In the genomic region with DNA sequence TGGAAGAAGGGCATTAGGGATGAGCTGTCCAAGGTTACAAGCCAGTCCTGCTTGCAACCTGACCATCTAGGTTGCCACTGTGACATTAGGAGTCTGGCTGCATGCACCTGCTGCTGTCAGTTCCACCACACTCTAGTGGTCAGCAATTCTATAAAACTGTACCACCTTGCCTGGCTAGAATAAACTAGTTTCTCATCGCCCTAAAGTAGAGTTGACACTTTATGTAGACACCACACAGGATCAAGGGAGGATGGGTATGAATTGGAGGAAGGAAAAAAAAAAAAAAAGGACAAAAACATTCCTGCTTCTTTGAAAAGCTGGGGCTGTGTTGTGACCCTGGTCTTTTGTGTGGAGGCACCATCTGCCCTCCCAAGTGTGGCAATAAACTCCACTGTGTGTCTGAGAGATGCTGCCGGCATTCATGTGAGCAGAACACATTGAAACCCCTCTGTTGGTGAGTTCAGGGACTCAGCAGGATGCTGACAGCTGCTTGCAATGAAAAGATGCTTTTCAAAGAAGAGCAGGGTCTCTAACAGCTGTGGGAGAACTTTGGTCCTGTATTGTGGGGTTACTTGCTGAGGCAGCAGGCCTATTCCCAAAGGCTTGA, we compare ENCODE assay signal across 14 mouse cellular contexts. TPM values are rescaled to one million over a fixed set of nuclear protein-coding genes. Genes with fewer than 3 reads are reported as not detected.
DNase-seq lines count a peak whose midpoint lies in the region; ATAC-seq lines count a peak whose summit lies in the region.
"Had no signal": no experiment of that assay in that cellular context is flagged by ENCODE, and none has a peak within 500 bp of the region (broad histone marks: within the 10 kb centered on the region; RNA-seq: fewer than 3 reads in every experiment).

No protein-coding gene starts in this region.

- no peaks in the 10 kb centered on the region for H3K36me3 ChIP-seq in forebrain, embryonic 11.5 days (ENCODE audit: control insufficient read depth, insufficient read depth, low read length)
- no peaks in the 10 kb centered on the region for H3K36me3 ChIP-seq in forebrain, embryonic 13.5 days (ENCODE audit: poor library complexity, severe bottlenecking)
- no peaks in the 10 kb centered on the region for H3K36me3 ChIP-seq in liver, embryonic 13.5 days
- no peaks in the 10 kb centered on the region for H3K36me3 ChIP-seq in neural tube, embryonic 11.5 days (ENCODE audit: control insufficient read depth, insufficient read depth, low read length)
- H3K36me3 ChIP-seq: embryonic facial prominence, embryonic 13.5 days; heart, embryonic 12.5 days; limb, embryonic 10.5 days had no signal

- DNase-seq in forebrain, embryonic 11.5 days (ENCODE audit: low spot score), result no peak
- DNase-seq in embryo, embryonic 10.5 days (ENCODE audit: low spot score), result peak; percentile 77
- no peak for DNase-seq in liver, embryonic 13.5 days
- DNase-seq in neural tube, embryonic 11.5 days (ENCODE audit: low spot score), result peak; percentile 63
- DNase-seq in layer of hippocampus, postnatal 10 days (ENCODE audit: low spot score in 2 of 2), result no peak
- no peak for DNase-seq in cerebellum, adult 11-12 months
- DNase-seq in gastrocnemius, postnatal 10 days, result no peak
- DNase-seq: lung, postnatal 14 days had no signal

- ATAC-seq in forebrain, embryonic 11.5 days (replicated peaks; ENCODE audit: low FRiP score), result 0 out of 2 replicates have a peak, but pooled peaks have one; percentile 56
- no peak for ATAC-seq in forebrain, embryonic 13.5 days
- ATAC-seq in liver, embryonic 13.5 days (ENCODE audit: low read depth), result no peak
- ATAC-seq in neural tube, embryonic 11.5 days (ENCODE audit: insufficient read depth, low FRiP score, low TSS enrichment), result peak; percentile 72
- ATAC-seq: inflammation-experienced regulatory T-cells, adult 6 months had no signal

- H3K9ac ChIP-seq in forebrain, embryonic 11.5 days (ENCODE audit: low read length), result no peak overlapping the region
- no peak overlapping the region for H3K9ac ChIP-seq in forebrain, embryonic 13.5 days
- H3K9ac ChIP-seq in liver, embryonic 13.5 days, result peak overlapping the region; percentile 27; the same call in 1 of the 2 replicates
- no peak overlapping the region for H3K9ac ChIP-seq in neural tube, embryonic 11.5 days (ENCODE audit: low read length)
- H3K9ac ChIP-seq: embryonic facial prominence, embryonic 13.5 days; heart, embryonic 12.5 days had no signal

- H3K4me1 ChIP-seq in forebrain, embryonic 11.5 days (replicated peaks; ENCODE audit: control insufficient read depth, insufficient read depth, low read length), result no peaks in the 10 kb centered on the region
- H3K4me1 ChIP-seq in forebrain, embryonic 13.5 days, result no peaks in the 10 kb centered on the region
- H3K4me1 ChIP-seq in liver, embryonic 13.5 days (replicated peaks), result peaks cover 55% of the 10 kb centered on the region
- H3K4me1 ChIP-seq in neural tube, embryonic 11.5 days (ENCODE audit: control insufficient read depth, insufficient read depth, low read length), result no peaks in the 10 kb centered on the region
- H3K4me1 ChIP-seq: embryonic facial prominence, embryonic 13.5 days; heart, embryonic 12.5 days; limb, embryonic 10.5 days had no signal

- H3K9me3 ChIP-seq in forebrain, embryonic 11.5 days (ENCODE audit: control insufficient read depth, low read length), result no peaks in the 10 kb centered on the region
- no peaks in the 10 kb centered on the region for H3K9me3 ChIP-seq in forebrain, embryonic 13.5 days (replicated peaks)
- H3K9me3 ChIP-seq in liver, embryonic 13.5 days (replicated peaks), result no peaks in the 10 kb centered on the region
- no peaks in the 10 kb centered on the region for H3K9me3 ChIP-seq in neural tube, embryonic 11.5 days (ENCODE audit: control insufficient read depth, low read length)
- H3K9me3 ChIP-seq: embryonic facial prominence, embryonic 13.5 days; heart, embryonic 12.5 days; limb, embryonic 10.5 days had no signal

- H3K4me2 ChIP-seq in forebrain, embryonic 11.5 days (ENCODE audit: low read depth, low read length, severe bottlenecking), result no peak overlapping the region
- H3K4me2 ChIP-seq in forebrain, embryonic 13.5 days, result no peak overlapping the region
- H3K4me2 ChIP-seq in liver, embryonic 13.5 days, result no peak overlapping the region
- H3K4me2 ChIP-seq in neural tube, embryonic 11.5 days (ENCODE audit: low read depth), result no peak overlapping the region
- H3K4me2 ChIP-seq: embryonic facial prominence, embryonic 13.5 days; heart, embryonic 12.5 days had no signal

- no peaks in the 10 kb centered on the region for H3K27me3 ChIP-seq in forebrain, embryonic 11.5 days (ENCODE audit: control insufficient read depth, insufficient read depth, low read length)
- H3K27me3 ChIP-seq in forebrain, embryonic 13.5 days, result no peaks in the 10 kb centered on the region
- H3K27me3 ChIP-seq in liver, embryonic 13.5 days, result peaks cover 7% of the 10 kb centered on the region; the same call in 1 of the 2 replicates
- no peaks in the 10 kb centered on the region for H3K27me3 ChIP-seq in neural tube, embryonic 11.5 days (ENCODE audit: control insufficient read depth, insufficient read depth, low read length)
- H3K27me3 ChIP-seq: embryonic facial prominence, embryonic 13.5 days; heart, embryonic 12.5 days had no signal

- no peak overlapping the region for H3K27ac ChIP-seq in forebrain, embryonic 11.5 days (ENCODE audit: low read depth, low read length)
- no peak overlapping the region for H3K27ac ChIP-seq in forebrain, embryonic 13.5 days
- H3K27ac ChIP-seq in liver, embryonic 13.5 days, result peak overlapping the region; percentile 81
- peak overlapping the region; percentile 80 for H3K27ac ChIP-seq in neural tube, embryonic 11.5 days (ENCODE audit: low read depth, low read length)
- H3K27ac ChIP-seq: embryonic facial prominence, embryonic 13.5 days; limb, embryonic 10.5 days had no signal

- WGBS in forebrain, embryonic 11.5 days, result 30% methylated on average over 2 of the region's 2 CpGs
- 15% methylated on average over 2 of the region's 2 CpGs for WGBS in forebrain, embryonic 13.5 days
- 64% methylated on average over 2 of the region's 2 CpGs for WGBS in liver, embryonic 13.5 days (ENCODE audit: insufficient replicate concordance)
- WGBS in neural tube, embryonic 11.5 days, result 17% methylated on average over 2 of the region's 2 CpGs

- H3K4me3 ChIP-seq in forebrain, embryonic 11.5 days (ENCODE audit: low read depth, low read length), result no peak overlapping the region
- no peak overlapping the region for H3K4me3 ChIP-seq in forebrain, embryonic 13.5 days
- no peak overlapping the region for H3K4me3 ChIP-seq in liver, embryonic 13.5 days (replicated peaks)
- no peak overlapping the region for H3K4me3 ChIP-seq in neural tube, embryonic 11.5 days (ENCODE audit: low read depth, low read length)
- H3K4me3 ChIP-seq: embryonic facial prominence, embryonic 13.5 days; heart, embryonic 12.5 days; limb, embryonic 10.5 days had no signal

RNA-seq across cellular contexts. Expression of gene Mkrn1, which starts 14.7 kb away (rescaled TPM):
- 91.9 and 92.6 TPM in 2 replicates for polyA plus RNA-seq in forebrain, embryonic 11.5 days (2014; fragmentation: Nextera tagmentation; extraction: Ambion mirVana)
- polyA plus RNA-seq in forebrain, embryonic 13.5 days (2015; fragmentation: Nextera tagmentation; extraction: Ambion mirVana), result 171 and 175 TPM in 2 replicates
- polyA plus RNA-seq in liver, embryonic 13.5 days (2015; fragmentation: Nextera tagmentation; extraction: Ambion mirVana), result 197 and 202 TPM in 2 replicates
- polyA plus RNA-seq in neural tube, embryonic 11.5 days (2014; fragmentation: Nextera tagmentation; extraction: Ambion mirVana), result 130 and 145 TPM in 2 replicates
- total RNA-seq in layer of hippocampus, postnatal 10 days (2021), result 100 to 1,000 TPM; 163 to 165 TPM
- total RNA-seq in gastrocnemius, postnatal 10 days (2021), result 10 to 100 TPM; 30.4 to 31.8 TPM

RNA-seq across cellular contexts. Expression of gene Rab19, which starts 54.0 kb away (rescaled TPM):
- polyA plus RNA-seq in forebrain, embryonic 11.5 days (2014; fragmentation: Nextera tagmentation; extraction: Ambion mirVana), result 0.28 and 0.55 TPM in 2 replicates
- polyA plus RNA-seq in forebrain, embryonic 13.5 days (2015; fragmentation: Nextera tagmentation; extraction: Ambion mirVana), result 0.29 and 0.31 TPM in 2 replicates
- polyA plus RNA-seq in liver, embryonic 13.5 days (2015; fragmentation: Nextera tagmentation; extraction: Ambion mirVana), result 0.18 and 0.27 TPM in 2 replicates
- polyA plus RNA-seq in neural tube, embryonic 11.5 days (2014; fragmentation: Nextera tagmentation; extraction: Ambion mirVana), result 0.19 and 0.26 TPM in 2 replicates
- not detected for total RNA-seq in layer of hippocampus, postnatal 10 days (2021)
- under 1 TPM in 1 of 2 experiments, not detected in 1; 0.16 TPM for total RNA-seq in gastrocnemius, postnatal 10 days (2021)
- total RNA-seq: adrenal gland, adult 18-20 months had no signal

RNA-seq across cellular contexts. Expression of gene Slc37a3, which starts 57.5 kb away (rescaled TPM):
- polyA plus RNA-seq in forebrain, embryonic 11.5 days (2014; fragmentation: Nextera tagmentation; extraction: Ambion mirVana), result 36.7 and 39.4 TPM in 2 replicates
- 53.5 and 56.3 TPM in 2 replicates for polyA plus RNA-seq in forebrain, embryonic 13.5 days (2015; fragmentation: Nextera tagmentation; extraction: Ambion mirVana)
- polyA plus RNA-seq in liver, embryonic 13.5 days (2015; fragmentation: Nextera tagmentation; extraction: Ambion mirVana), result 6.8 and 8.0 TPM in 2 replicates
- polyA plus RNA-seq in neural tube, embryonic 11.5 days (2014; fragmentation: Nextera tagmentation; extraction: Ambion mirVana), result 54.1 and 58.8 TPM in 2 replicates
- 10 to 100 TPM; 74.6 to 85.4 TPM for total RNA-seq in layer of hippocampus, postnatal 10 days (2021)
- total RNA-seq in gastrocnemius, postnatal 10 days (2021), result 10 to 100 TPM; 21.0 to 32.2 TPM

Comparison
In these comparisons a context has a peak if more than half of its experiments do, and no peak if none do; other contexts are left out.
1. ATAC-seq: peak in forebrain, embryonic 11.5 days (single experiment) and neural tube, embryonic 11.5 days (single experiment); none in forebrain, embryonic 13.5 days (single experiment) and liver, embryonic 13.5 days (single experiment).
2. DNase-seq: peak in embryo, embryonic 10.5 days (single experiment) and neural tube, embryonic 11.5 days (single experiment); none in forebrain, embryonic 11.5 days (single experiment), liver, embryonic 13.5 days (single experiment), layer of hippocampus, postnatal 10 days (0 of 2), cerebellum, adult 11-12 months (single experiment) and gastrocnemius, postnatal 10 days (single experiment).
3. H3K27ac ChIP-seq: peak in liver, embryonic 13.5 days (single experiment) and neural tube, embryonic 11.5 days (single experiment); none in forebrain, embryonic 11.5 days (single experiment) and forebrain, embryonic 13.5 days (single experiment).